Mouse (Mus musculus) heart, embryonic 12.5 days (tissue): Measurements from ENCODE around the gene Chgb. TPM values are rescaled to one million over a fixed set of nuclear protein-coding genes. Genes with fewer than 3 reads are reported as not detected.

Source experiments
- polyA plus RNA-seq: library from polyadenylated mRNA; unstranded; fragments of >200 nt; fragmentation: Nextera tagmentation; extraction: Ambion mirVana; gene quantifications from 2 replicates; pipeline ENCODE4 v1.2.1, GENCODE M21; 2016

Gene Chgb
- polyA plus RNA-seq, 1 experiment from 2014 or later: 0.11 TPM

Other genes with a start within 250 kb of the Chgb start
- 42.1 and 47.6 TPM in 2 replicates for gene Gpcpd1, start 193.5 kb upstream of the Chgb start, polyA plus RNA-seq
- 14.4 and 16.8 TPM in 2 replicates for gene Shld1, start 94.3 kb upstream of the Chgb start, polyA plus RNA-seq
- gene Trmt6, start 34.8 kb downstream of the Chgb start, polyA plus RNA-seq: 21.7 and 24.0 TPM in 2 replicates
- gene Mcm8, start 34.9 kb downstream of the Chgb start, polyA plus RNA-seq: 13.2 and 14.0 TPM in 2 replicates
- 22.2 and 23.6 TPM in 2 replicates for gene Crls1, start 65.4 kb downstream of the Chgb start, polyA plus RNA-seq
- 21.1 and 22.5 TPM in 2 replicates for gene Lrrn4, start 99.6 kb downstream of the Chgb start, polyA plus RNA-seq
- 0.42 TPM in 1 of 2 replicates, not detected in the other for gene Fermt1, start 164.6 kb downstream of the Chgb start, polyA plus RNA-seq